Mouse (Mus musculus): ENCODE data around the gene Gnptab. TPM values are rescaled to one million over a fixed set of nuclear protein-coding genes. Genes with fewer than 3 reads are reported as not detected.

The Gnptab gene
- total RNA-seq, 1 experiment = 25.1 TPM

- H3K4me3 ChIP-seq (ENCODE audit: insufficient read depth in 1 of 2, low read depth in 1 of 2, low read length in 2 of 2, poor library complexity in 1 of 2, severe bottlenecking in 1 of 2) = no peak overlapping the region
- H3K9ac ChIP-seq (ENCODE audit: insufficient read depth, low read depth, low read length, poor library complexity, severe bottlenecking) = no peak overlapping the region
- peaks cover 0 to 14% of the 10 kb centered on the region in 2 experiments; a peak in 1 of 4 replicates for H3K4me1 ChIP-seq (ENCODE audit: control insufficient read depth in 2 of 2, insufficient read depth in 2 of 2, low read length in 2 of 2, poor library complexity in 1 of 2)
- no peak overlapping the region for H3K27ac ChIP-seq (ENCODE audit: insufficient read depth, low read depth, low read length, poor library complexity, severe bottlenecking)
- H3K9me3 ChIP-seq (ENCODE audit: control insufficient read depth, insufficient read depth, low read depth, low read length) = no peaks in the 10 kb centered on the region
- H3K36me3 ChIP-seq (ENCODE audit: control insufficient read depth, insufficient read depth, low read length, poor library complexity, severe bottlenecking) = no peaks in the 10 kb centered on the region
- TF ChIP-seq MAFK (IDR thresholded peaks at IDR 0.05; ENCODE audit: insufficient read depth, low read depth, low read length) = no peak
- no peak for TF ChIP-seq HCFC1 (IDR thresholded peaks at IDR 0.05; ENCODE audit: borderline replicate concordance, insufficient read depth, low read length)
- no peak for TF ChIP-seq ZC3H11A (IDR thresholded peaks at IDR 0.05; ENCODE audit: borderline replicate concordance, low read depth, low read length)
- TF ChIP-seq CHD2 (IDR thresholded peaks at IDR 0.05; ENCODE audit: low read depth, low read length) = no peak
- TF ChIP-seq ZNF384 (IDR thresholded peaks at IDR 0.05; ENCODE audit: low read depth, low read length) = no peak
- no peak for DNase-seq (ENCODE audit: low read depth, low spot score)
- in situ Hi-C loops (cut with MboI; ENCODE audit: low sequenced_read_pairs in 2 of 2, unreplicated experiment in 2 of 2) = no loop called here
Observed at GRCm38 (mm10) chr10:88390096-88390790, 11.3 kb downstream of the Gnptab start.

- Histone ChIP-seq H3K4me1 (ENCODE audit: control insufficient read depth in 2 of 2, insufficient read depth in 2 of 2, low read length in 2 of 2, poor library complexity in 1 of 2) (peaks cover 0 to 12% of the 10 kb centered on the region in 2 experiments; a peak in 1 of 4 replicates), H3K36me3 (ENCODE audit: control insufficient read depth, insufficient read depth, low read length, poor library complexity, severe bottlenecking) (no peaks in the 10 kb centered on the region), H3K9ac (ENCODE audit: insufficient read depth, low read depth, low read length, poor library complexity, severe bottlenecking) (no peak overlapping the region), H3K27ac (ENCODE audit: insufficient read depth, low read depth, low read length, poor library complexity, severe bottlenecking) (no peak overlapping the region), H3K4me3 (ENCODE audit: insufficient read depth in 1 of 2, low read depth in 1 of 2, low read length in 2 of 2, poor library complexity in 1 of 2, severe bottlenecking in 1 of 2) (no peak overlapping the region), H3K9me3 (ENCODE audit: control insufficient read depth, insufficient read depth, low read depth, low read length) (no peaks in the 10 kb centered on the region)
- in situ Hi-C loops (cut with MboI; ENCODE audit: low sequenced_read_pairs in 2 of 2, unreplicated experiment in 2 of 2) = no loop called here
- DNase-seq (ENCODE audit: low read depth, low spot score) = no peak
- no peak for TF ChIP-seq ZNF384 (IDR thresholded peaks at IDR 0.05; ENCODE audit: low read depth, low read length)
- no peak for TF ChIP-seq ZC3H11A (IDR thresholded peaks at IDR 0.05; ENCODE audit: borderline replicate concordance, low read depth, low read length)
- no peak for TF ChIP-seq CHD2 (IDR thresholded peaks at IDR 0.05; ENCODE audit: low read depth, low read length)
- no peak for TF ChIP-seq HCFC1 (IDR thresholded peaks at IDR 0.05; ENCODE audit: borderline replicate concordance, insufficient read depth, low read length)
- TF ChIP-seq MAFK (IDR thresholded peaks at IDR 0.05; ENCODE audit: insufficient read depth, low read depth, low read length) = no peak
Observed at GRCm38 (mm10) chr10:88391495-88391894, 12.6 kb downstream of the Gnptab start.

GRCm38 (mm10) chr10:88392181-88392847, 13.4 kb downstream of the Gnptab start:
- Histone ChIP-seq H3K27ac (ENCODE audit: insufficient read depth, low read depth, low read length, poor library complexity, severe bottlenecking) (no peak overlapping the region), H3K36me3 (ENCODE audit: control insufficient read depth, insufficient read depth, low read length, poor library complexity, severe bottlenecking) (no peaks in the 10 kb centered on the region), H3K4me1 (ENCODE audit: control insufficient read depth in 2 of 2, insufficient read depth in 2 of 2, low read length in 2 of 2, poor library complexity in 1 of 2) (peaks cover 0 to 12% of the 10 kb centered on the region in 2 experiments; a peak in 1 of 4 replicates), H3K4me3 (ENCODE audit: insufficient read depth in 1 of 2, low read depth in 1 of 2, low read length in 2 of 2, poor library complexity in 1 of 2, severe bottlenecking in 1 of 2) (no peak overlapping the region), H3K9ac (ENCODE audit: insufficient read depth, low read depth, low read length, poor library complexity, severe bottlenecking) (no peak overlapping the region), H3K9me3 (ENCODE audit: control insufficient read depth, insufficient read depth, low read depth, low read length) (no peaks in the 10 kb centered on the region)
- in situ Hi-C loops (cut with MboI; ENCODE audit: low sequenced_read_pairs in 2 of 2, unreplicated experiment in 2 of 2) = no loop called here
- no peak for TF ChIP-seq ZC3H11A (IDR thresholded peaks at IDR 0.05; ENCODE audit: borderline replicate concordance, low read depth, low read length)
- no peak for TF ChIP-seq MAFK (IDR thresholded peaks at IDR 0.05; ENCODE audit: insufficient read depth, low read depth, low read length)
- TF ChIP-seq CHD2 (IDR thresholded peaks at IDR 0.05; ENCODE audit: low read depth, low read length) = no peak
- no peak for TF ChIP-seq HCFC1 (IDR thresholded peaks at IDR 0.05; ENCODE audit: borderline replicate concordance, insufficient read depth, low read length)
- no peak for TF ChIP-seq ZNF384 (IDR thresholded peaks at IDR 0.05; ENCODE audit: low read depth, low read length)
- no peak for DNase-seq (ENCODE audit: low read depth, low spot score)

- TF ChIP-seq ZNF384 (IDR thresholded peaks at IDR 0.05; ENCODE audit: low read depth, low read length) = no peak
- TF ChIP-seq CHD2 (IDR thresholded peaks at IDR 0.05; ENCODE audit: low read depth, low read length) = no peak
- no peak for TF ChIP-seq ZC3H11A (IDR thresholded peaks at IDR 0.05; ENCODE audit: borderline replicate concordance, low read depth, low read length)
- TF ChIP-seq MAFK (IDR thresholded peaks at IDR 0.05; ENCODE audit: insufficient read depth, low read depth, low read length) = no peak
- no peak for TF ChIP-seq HCFC1 (IDR thresholded peaks at IDR 0.05; ENCODE audit: borderline replicate concordance, insufficient read depth, low read length)
- Histone ChIP-seq H3K4me1 (ENCODE audit: control insufficient read depth in 2 of 2, insufficient read depth in 2 of 2, low read length in 2 of 2, poor library complexity in 1 of 2) (no peaks in the 10 kb centered on the region), H3K27ac (ENCODE audit: insufficient read depth, low read depth, low read length, poor library complexity, severe bottlenecking) (no peak overlapping the region), H3K36me3 (ENCODE audit: control insufficient read depth, insufficient read depth, low read length, poor library complexity, severe bottlenecking) (no peaks in the 10 kb centered on the region), H3K9ac (ENCODE audit: insufficient read depth, low read depth, low read length, poor library complexity, severe bottlenecking) (no peak overlapping the region), H3K4me3 (ENCODE audit: insufficient read depth in 1 of 2, low read depth in 1 of 2, low read length in 2 of 2, poor library complexity in 1 of 2, severe bottlenecking in 1 of 2) (no peak overlapping the region), H3K9me3 (ENCODE audit: control insufficient read depth, insufficient read depth, low read depth, low read length) (no peaks in the 10 kb centered on the region)
- in situ Hi-C loops (cut with MboI; ENCODE audit: low sequenced_read_pairs in 2 of 2, unreplicated experiment in 2 of 2) = no loop called here
- DNase-seq (ENCODE audit: low read depth, low spot score) = no peak
Observed at GRCm38 (mm10) chr10:88398668-88399243, 19.8 kb downstream of the Gnptab start.

Measured in ES-E14 (cell line).